Mouse (Mus musculus) CD4-positive, CD25-positive, alpha-beta regulatory T cell, adult 2 months (primary cell): ENCODE measurements around the gene Omg.

Experiments
- DNase-seq: peaks from one replicate; pipeline ENCODE4 v3.0.0-alpha.2; 2012; ENCODE audit warnings: low read depth, low spot score

Gene Omg

DNA sequence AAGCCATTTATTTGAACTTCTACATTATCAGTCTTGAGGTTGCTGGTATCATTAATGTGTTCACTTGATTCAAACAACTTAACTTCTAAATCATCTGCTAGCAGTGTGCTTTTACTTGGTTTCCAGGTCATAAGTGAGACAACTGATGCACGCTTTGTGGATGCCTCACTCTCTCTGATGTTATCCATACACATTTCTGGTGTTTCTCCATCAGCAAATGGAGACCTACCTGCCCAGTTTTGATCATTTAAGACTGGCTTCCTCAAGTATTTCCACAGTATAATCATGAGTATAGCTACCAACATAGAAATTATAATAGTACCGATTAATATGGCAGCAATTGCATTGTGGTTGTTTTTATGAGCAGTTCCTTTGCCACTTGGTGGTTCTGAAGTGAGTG, 11.9 kb upstream of the Omg start:
- DNase-seq: no peak

DNA sequence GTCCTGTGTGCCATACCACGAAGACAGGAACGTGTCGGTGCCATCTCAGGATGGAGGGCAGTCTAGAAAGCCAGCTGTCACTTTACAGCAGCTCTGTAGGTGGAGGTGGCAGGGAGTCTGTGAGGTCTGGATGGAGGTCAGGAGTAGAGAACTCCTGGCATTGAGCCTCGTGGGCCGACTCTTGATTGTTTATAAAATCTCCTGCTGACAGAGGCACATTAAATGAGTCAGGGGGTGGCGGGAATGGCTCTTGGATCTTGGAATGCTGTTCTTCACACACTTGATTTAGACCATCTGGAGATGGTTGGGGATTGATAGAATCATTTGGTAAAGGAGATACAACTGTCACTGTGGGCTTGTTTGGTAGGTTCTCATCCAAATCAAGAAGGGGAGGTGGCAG, 11.4 kb upstream of the Omg start:
- DNase-seq: no peak

DNA sequence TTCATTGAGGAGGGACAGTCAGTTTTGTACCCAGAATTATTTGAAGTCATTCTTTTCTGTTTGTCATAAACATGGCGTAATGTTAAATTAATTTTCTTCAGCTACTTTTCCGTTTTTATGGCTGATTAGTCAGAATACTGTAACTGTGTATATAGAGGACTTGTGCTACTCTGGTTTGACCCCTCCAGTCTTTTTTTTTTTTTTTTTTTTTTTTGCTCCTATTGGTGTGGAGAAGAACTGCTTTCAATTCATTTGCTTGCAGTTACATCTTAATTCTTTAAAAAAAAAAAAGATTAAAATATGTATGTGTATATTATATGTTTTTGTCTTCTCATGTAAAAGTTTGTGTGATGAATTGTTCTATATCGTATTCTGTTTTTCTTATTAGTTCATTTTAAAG, 8.1 kb upstream of the Omg start:
- DNase-seq: no peak

DNA sequence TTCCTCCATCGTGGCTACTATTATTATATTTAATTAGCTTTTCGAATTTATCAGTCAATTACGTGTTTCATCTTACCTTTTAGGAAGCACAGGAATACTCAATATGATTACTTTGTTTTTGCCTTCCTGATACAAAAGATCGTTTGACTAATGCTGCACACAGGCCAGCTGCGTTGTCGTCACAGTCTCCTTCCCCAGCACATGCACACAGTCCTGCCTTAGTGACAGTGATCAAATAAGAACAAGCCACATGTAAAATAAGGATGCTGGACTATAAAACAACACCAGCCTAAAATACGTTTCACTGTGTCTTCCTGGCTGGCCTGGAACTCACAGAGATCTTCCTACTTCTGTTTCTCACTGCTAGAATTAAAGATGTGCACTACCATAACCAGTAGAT, 622 bp upstream of the Omg start:
- DNase-seq: no peak

DNA sequence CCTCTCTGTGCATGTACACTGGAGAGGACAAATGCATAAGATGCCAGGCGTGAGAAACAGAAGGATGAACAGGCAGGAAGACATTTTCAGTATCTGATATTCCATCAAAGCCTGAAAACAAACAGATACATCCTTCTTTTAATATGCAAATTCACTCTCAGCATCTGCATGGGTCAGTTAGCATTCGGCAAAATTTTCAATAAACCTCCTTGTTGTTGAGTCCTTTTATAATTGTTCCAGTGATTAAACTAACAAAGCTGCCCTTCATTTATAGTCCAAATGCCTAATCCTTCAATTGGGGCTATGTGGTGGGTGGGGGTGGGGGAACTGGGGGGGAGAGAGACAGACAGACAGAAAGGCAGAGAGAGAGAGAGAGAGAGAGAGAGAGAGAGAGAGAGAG, 967 bp downstream of the Omg start:
- DNase-seq: no peak

DNA sequence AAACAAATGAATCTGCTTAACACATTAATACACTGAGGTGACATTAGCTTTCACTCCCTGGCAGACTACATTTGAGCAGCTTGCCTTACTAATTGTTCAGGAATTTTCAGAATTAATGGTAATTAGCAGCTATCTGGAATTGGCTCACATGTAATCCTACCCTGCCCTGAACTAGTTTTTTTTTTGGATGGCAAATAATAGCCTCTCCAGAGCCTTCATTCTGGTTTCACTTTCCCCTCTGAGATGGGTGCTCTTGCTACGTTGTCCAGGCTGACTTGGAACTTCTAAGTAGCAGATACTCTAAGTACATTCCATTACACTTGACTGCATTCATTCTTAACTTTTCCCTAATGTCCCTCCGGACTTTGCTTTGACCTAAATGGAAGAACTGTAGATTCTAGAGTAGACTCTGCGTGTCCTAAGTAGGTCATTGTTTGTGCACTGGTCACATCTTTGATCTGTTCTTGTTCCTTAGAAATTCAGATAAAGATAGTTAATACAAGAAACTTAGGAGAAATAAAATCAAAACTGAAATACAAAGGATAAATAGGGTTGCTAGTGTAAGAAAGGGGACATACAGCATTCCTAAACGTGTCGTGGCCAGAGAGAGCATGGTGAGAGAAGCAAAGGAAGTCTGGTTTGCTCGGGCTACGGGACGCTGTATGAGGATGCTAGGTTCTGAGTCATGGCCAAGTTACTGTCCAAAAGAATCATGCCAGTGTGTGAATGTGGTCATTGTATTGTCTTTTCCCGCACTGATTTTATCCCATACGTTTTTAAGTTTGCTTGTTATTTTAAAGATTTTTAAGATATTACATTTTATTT, 8.7 kb downstream of the Omg start:
- no peak for DNase-seq

DNA sequence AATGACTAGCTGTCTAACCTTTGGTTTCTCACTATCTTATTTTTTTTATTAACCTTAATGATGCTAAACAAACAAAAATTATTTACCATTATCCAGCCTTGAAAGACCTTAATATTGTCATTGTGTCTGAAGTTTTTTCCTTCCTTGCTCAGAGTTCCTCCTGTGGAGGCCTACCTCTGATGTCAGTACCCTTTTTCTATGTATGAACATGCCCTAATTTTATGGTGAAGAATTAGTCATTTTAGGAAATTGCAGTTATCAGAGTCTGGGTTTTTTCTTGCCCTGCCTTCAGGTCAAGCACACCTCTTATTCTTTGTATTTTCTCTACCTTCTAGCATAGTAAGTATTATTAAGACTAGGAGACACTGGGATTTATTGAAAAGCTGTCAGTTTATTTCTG, 19.2 kb downstream of the Omg start:
- DNase-seq: no peak

DNA sequence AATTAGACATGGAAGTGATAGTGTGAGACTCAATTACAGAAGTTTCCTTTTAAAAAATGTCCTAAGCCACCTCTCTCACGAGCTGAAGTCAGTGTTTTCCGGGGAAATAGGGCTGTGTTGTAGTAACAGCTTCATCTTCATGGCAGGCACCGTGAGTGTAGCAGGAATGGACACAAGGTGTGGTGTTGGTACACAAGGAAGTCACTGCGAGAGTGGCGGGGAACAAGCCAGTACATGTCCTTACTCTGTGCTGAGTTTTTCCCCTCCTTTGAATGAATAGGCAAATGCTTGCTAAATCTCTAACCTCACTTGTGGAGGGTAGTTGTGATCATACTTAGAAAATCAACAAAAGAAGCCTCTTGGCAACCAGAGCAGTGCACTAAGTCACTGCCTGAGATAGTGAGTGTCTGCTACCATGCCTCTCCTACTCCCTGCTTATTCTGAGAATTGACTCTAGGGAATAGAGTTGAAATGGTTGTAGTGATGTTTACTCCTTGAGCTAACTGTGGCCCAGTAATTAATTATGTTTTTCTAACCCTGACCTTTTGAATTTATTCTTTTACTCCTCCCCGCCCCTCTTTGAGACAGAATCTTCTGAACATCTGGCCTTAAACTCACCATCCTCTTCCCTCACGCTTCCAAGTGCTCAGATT, 19.9 kb downstream of the Omg start:
- DNase-seq: no peak

DNA sequence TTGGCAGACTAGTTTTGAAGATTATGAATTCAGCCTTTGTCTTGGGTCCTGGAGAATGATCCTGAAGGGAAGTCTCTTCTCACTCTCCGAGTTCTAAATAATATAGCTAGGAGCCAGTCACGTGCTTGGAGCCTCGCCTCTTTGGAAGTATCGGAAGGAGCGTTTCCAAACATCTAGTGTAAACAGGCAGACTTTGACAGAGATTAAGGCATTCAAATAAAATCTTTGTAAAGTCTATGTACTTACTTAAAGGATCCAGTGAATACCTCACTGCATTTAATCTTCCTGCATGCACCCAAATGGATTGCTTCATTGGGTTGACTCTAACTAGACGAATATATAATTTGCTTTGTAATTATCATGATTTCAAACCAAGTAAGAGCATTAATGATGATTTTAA, 20.5 kb downstream of the Omg start:
- DNase-seq: no peak

DNA sequence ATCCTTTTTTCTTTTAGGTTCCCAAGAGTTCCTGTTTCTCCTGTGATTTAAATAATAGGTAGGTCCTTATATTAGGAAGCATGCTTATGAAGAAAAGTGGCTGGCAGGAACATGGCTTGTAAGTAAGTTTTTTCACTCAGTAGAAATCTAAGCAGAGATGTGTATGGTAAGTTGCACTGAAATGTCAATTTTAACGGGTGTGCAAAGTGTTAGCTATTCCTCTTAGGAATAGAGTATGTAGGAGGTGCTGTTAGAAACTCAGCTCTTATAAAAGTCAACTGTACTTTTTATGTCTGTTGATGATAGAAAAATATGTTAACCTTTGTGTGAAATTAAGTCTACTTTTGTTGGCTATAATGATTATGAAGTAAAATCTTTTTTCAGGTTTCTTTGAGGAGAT, 35.8 kb downstream of the Omg start:
- no peak for DNase-seq

DNA sequence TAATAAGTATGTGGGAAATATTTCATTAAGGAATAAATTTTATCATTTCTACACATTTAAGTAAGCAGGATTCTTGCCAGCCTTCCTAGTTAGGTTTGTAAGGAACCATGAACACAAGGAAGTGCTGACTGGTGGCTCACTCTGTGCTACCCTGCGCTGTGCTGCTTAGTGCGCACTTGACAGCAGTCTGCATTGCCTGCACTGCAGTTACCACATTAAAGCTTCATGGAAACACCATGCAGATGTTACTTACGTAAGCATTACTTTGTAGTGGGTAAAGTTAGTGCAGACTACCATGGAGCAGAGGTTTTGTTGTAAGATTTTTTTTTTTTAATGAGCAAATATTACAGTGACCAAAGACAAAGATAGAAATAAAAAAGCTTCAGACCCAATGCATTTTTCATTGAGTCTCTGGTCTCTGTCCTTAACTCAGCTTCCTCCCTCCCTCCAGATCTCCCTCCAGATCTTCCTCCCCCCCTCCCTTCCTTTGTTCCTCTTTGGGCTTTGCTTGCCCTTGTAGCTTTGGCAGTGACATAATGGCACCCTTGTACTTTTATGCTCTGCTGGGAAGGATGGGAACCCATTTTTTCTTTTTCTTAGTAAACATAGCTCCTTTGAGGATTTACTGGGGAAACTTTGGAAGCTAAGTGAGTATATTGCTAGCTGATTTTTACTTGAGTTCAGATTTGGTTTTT, 43.0 kb downstream of the Omg start:
- peak; percentile 80 for DNase-seq

DNA sequence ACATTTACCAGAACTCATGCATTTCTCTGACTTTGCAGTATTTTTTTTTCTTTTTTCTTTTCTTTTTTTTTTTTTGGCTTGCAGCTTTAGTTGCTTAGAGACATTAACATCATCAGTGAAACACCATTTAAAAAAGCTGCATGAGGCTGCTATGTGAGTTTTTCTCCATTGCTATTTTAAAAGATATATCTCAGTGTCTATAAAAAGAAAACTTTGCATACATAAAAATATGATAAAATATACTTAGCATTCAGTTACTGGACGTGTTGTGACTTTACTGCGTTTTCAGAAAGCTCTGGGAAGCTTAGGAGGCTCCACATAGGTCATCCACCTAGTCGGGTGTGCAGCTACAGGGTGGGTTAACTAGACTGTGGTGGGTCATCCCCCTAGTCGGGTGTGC, 44.0 kb downstream of the Omg start:
- DNase-seq: no peak

DNA sequence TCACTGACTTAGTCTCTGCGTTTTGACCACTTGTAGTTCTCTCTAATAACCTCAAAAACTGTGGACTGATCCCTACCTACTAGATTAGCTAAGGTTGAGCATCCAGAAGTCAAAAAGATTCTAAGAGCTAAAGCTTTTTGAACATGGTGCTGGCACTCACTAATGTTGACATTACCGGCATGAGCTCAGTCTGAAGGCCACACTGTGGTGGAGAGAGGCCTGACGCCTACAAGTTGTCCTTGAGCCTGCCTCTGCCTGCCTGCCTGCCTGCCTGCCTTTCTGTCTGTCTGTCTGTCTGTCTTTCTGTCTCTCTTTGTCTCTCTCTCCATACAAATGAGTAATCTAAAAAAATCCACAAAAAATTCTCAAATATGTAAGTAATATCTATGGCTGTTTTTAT, 46.0 kb downstream of the Omg start:
- DNase-seq: no peak

DNA sequence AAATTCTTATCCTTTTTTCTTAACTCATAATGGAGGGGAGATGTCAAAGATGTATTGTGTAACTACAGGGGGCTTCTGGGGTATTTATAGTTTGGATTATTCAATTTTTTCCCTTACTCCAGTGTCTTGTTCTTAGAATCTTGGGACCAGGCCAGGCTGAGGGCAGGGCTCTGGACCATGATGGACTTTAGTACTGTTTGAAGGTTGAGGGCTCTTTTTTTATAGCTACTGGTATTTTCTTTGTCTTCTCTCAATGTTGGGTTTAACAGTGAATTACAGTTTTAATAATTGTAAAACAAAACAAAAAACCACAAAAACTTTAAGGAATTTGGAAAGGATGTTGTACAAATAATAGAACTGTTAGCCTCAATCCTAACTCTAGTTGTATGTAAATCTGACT, 50.9 kb downstream of the Omg start:
- no peak for DNase-seq
